Mouse (Mus musculus): ENCODE results near the gene Pdk2. TPM values are rescaled to one million over a fixed set of nuclear protein-coding genes. Genes with fewer than 3 reads are reported as not detected.

Gene Pdk2
- total and polyA plus RNA-seq, 2 experiments from 2014 or later, result 14.1 to 30.8 TPM

GRCm38 (mm10) chr11:94992480-94992753 is 48.7 kb downstream of the Pdk2 start:
- Histone ChIP-seq H3K27me3 (ENCODE audit: insufficient read depth, low read length) (no peaks in the 10 kb centered on the region), H3K9me3 (ENCODE audit: low read length) (no peaks in the 10 kb centered on the region), H3K36me3 (ENCODE audit: insufficient read depth, low read length) (peaks cover 13% of the 10 kb centered on the region), H3K4me2 (ENCODE audit: low read depth, low read length, poor library complexity, severe bottlenecking) (peak overlapping the region; percentile 98), H3K27ac (ENCODE audit: low read depth, low read length) (peak overlapping the region; percentile 32; the same call in 1 of the 2 replicates), H3K4me1 (ENCODE audit: insufficient read depth, low read length) (peaks cover 42% of the 10 kb centered on the region), H3K4me3 (ENCODE audit: low read depth, low read length) (peak overlapping the region; percentile 94), H3K9ac (replicated peaks; ENCODE audit: low read length, poor library complexity, severe bottlenecking) (peak overlapping the region; percentile 91)
- no peak for TF ChIP-seq CTCF (IDR thresholded peaks at IDR 0.05)
- ATAC-seq (ENCODE audit: low FRiP score) (no peak), DNase-seq (ENCODE audit: low spot score) (no peak)
- WGBS, result under 1% methylated on average over 20 of the region's 20 CpGs

- peak overlapping the region; percentile 93 for H3K27ac ChIP-seq (ENCODE audit: low read depth, low read length)
- peak overlapping the region; percentile 98 for H3K4me2 ChIP-seq (ENCODE audit: low read depth, low read length, poor library complexity, severe bottlenecking)
- no peaks in the 10 kb centered on the region for H3K27me3 ChIP-seq (ENCODE audit: insufficient read depth, low read length)
- peak; percentile 38 for DNase-seq (ENCODE audit: low spot score)
- H3K4me3 ChIP-seq (ENCODE audit: low read depth, low read length), result peak overlapping the region; percentile 94
- ATAC-seq (ENCODE audit: low FRiP score), result no peak
- TF ChIP-seq CTCF (IDR thresholded peaks at IDR 0.05), result no peak
- peak overlapping the region; percentile 91 for H3K9ac ChIP-seq (replicated peaks; ENCODE audit: low read length, poor library complexity, severe bottlenecking)
- H3K4me1 ChIP-seq (ENCODE audit: insufficient read depth, low read length), result peaks cover 42% of the 10 kb centered on the region
- WGBS, result under 1% methylated on average over 92 of the region's 99 CpGs
- peaks cover 8% of the 10 kb centered on the region for H3K36me3 ChIP-seq (ENCODE audit: insufficient read depth, low read length)
- no peaks in the 10 kb centered on the region for H3K9me3 ChIP-seq (ENCODE audit: low read length)
Observed at GRCm38 (mm10) chr11:94991641-94992479, 49.3 kb downstream of the Pdk2 start.

- TF ChIP-seq CTCF (IDR thresholded peaks at IDR 0.05), result peak; percentile 72
- Histone ChIP-seq H3K27me3 (ENCODE audit: insufficient read depth, low read length) (no peaks in the 10 kb centered on the region), H3K4me1 (ENCODE audit: insufficient read depth, low read length) (peaks cover 42% of the 10 kb centered on the region), H3K36me3 (ENCODE audit: insufficient read depth, low read length) (no peaks in the 10 kb centered on the region; the same call in 1 of the 2 replicates), H3K9ac (replicated peaks; ENCODE audit: low read length, poor library complexity, severe bottlenecking) (peak within 1 kb of the TSS; percentile 91), H3K4me2 (ENCODE audit: low read depth, low read length, poor library complexity, severe bottlenecking) (peak within 1 kb of the TSS; percentile 98), H3K4me3 (ENCODE audit: low read depth, low read length) (peak within 1 kb of the TSS; percentile 94), H3K9me3 (ENCODE audit: low read length) (no peaks in the 10 kb centered on the region), H3K27ac (ENCODE audit: low read depth, low read length) (peak within 1 kb of the TSS; percentile 93)
- peak; percentile 94 for DNase-seq (ENCODE audit: low spot score)
- peak; percentile 81 for ATAC-seq (ENCODE audit: low FRiP score)
- under 1% methylated on average over 61 of the region's 69 CpGs for WGBS
Observed at GRCm38 (mm10) chr11:94990749-94991577, 50.2 kb downstream of the Pdk2 start, which contains the start of gene Ppp1r9b. Gene Ppp1r9b (plus strand): TSS chr11:94991035.

GRCm38 (mm10) chr11:94990102-94990748 is 50.9 kb downstream of the Pdk2 start:
- no peaks in the 10 kb centered on the region for H3K9me3 ChIP-seq (ENCODE audit: low read length)
- H3K9ac ChIP-seq (replicated peaks; ENCODE audit: low read length, poor library complexity, severe bottlenecking), result peak overlapping the region; percentile 91
- no peaks in the 10 kb centered on the region for H3K36me3 ChIP-seq (ENCODE audit: insufficient read depth, low read length)
- peak overlapping the region; percentile 94 for H3K4me3 ChIP-seq (ENCODE audit: low read depth, low read length)
- peak overlapping the region; percentile 98 for H3K4me2 ChIP-seq (ENCODE audit: low read depth, low read length, poor library complexity, severe bottlenecking)
- no peak for ATAC-seq (ENCODE audit: low FRiP score)
- peak overlapping the region; percentile 93 for H3K27ac ChIP-seq (ENCODE audit: low read depth, low read length)
- no peaks in the 10 kb centered on the region for H3K27me3 ChIP-seq (ENCODE audit: insufficient read depth, low read length)
- 40% methylated on average over 6 of the region's 6 CpGs for WGBS
- TF ChIP-seq CTCF (IDR thresholded peaks at IDR 0.05), result no peak
- peaks cover 36% of the 10 kb centered on the region for H3K4me1 ChIP-seq (ENCODE audit: insufficient read depth, low read length)
- DNase-seq (ENCODE audit: low spot score), result no peak

- peak; percentile 95 for DNase-seq (ENCODE audit: low spot score)
- H3K27ac ChIP-seq (ENCODE audit: low read depth, low read length), result peak overlapping the region; percentile 93
- peak; percentile 3; the same call in 1 of the 2 replicates for TF ChIP-seq CTCF (IDR thresholded peaks at IDR 0.05)
- WGBS, result under 1% methylated on average over 11 of the region's 12 CpGs
- H3K4me1 ChIP-seq (ENCODE audit: insufficient read depth, low read length), result peaks cover 29% of the 10 kb centered on the region
- H3K9me3 ChIP-seq (ENCODE audit: low read length), result no peaks in the 10 kb centered on the region
- H3K9ac ChIP-seq (replicated peaks; ENCODE audit: low read length, poor library complexity, severe bottlenecking), result peak overlapping the region; percentile 73
- peak overlapping the region; percentile 98 for H3K4me2 ChIP-seq (ENCODE audit: low read depth, low read length, poor library complexity, severe bottlenecking)
- H3K4me3 ChIP-seq (ENCODE audit: low read depth, low read length), result peak overlapping the region; percentile 94
- no peaks in the 10 kb centered on the region for H3K27me3 ChIP-seq (ENCODE audit: insufficient read depth, low read length)
- peak; percentile 58 for ATAC-seq (ENCODE audit: low FRiP score)
- H3K36me3 ChIP-seq (ENCODE audit: insufficient read depth, low read length), result no peaks in the 10 kb centered on the region
Observed at GRCm38 (mm10) chr11:94989562-94990017, 51.6 kb downstream of the Pdk2 start.
